Mouse (Mus musculus) lung, embryonic 14.5 days (tissue): ENCODE measurements around the gene Paqr4. TPM values are rescaled to one million over a fixed set of nuclear protein-coding genes. Genes with fewer than 3 reads are reported as not detected.
A peak's percentile ranks its signal among the peaks of the same experiment; 100 is the strongest.
"Not testable (repeated sequence)": the region's sequence is repeated elsewhere in the genome, so short reads cannot be mapped to it uniquely, and the experiment has no call there.

ENCODE experiments used
- ATAC-seq: fragments of 200-750 bp; cut with Nextera tagmentation; 2 replicates; pipeline ENCODE4 v1.8.0; 2017; ENCODE audit warnings: mild to moderate bottlenecking, moderate TSS enrichment, moderate library complexity; ENCODE audit not compliant: insufficient read depth
- DNase-seq: peaks from one replicate; pipeline ENCODE4 v3.0.0-alpha.2; 2015
- H3K27ac ChIP-seq: fragments of 300-500 bp; sonication (generic); 2 replicates; pipeline ENCODE4 v1.5.1; 2014; ENCODE audit warnings: low read depth, mild to moderate bottlenecking, moderate library complexity
- H3K27me3 ChIP-seq: fragments of 300-500 bp; sonication (generic); 2 replicates; pipeline ENCODE4 v1.6.1; 2014; ENCODE audit warnings: low read length, control low read depth; ENCODE audit not compliant: insufficient read depth
- H3K36me3 ChIP-seq: fragments of 300-500 bp; sonication (generic); 2 replicates; pipeline ENCODE4 v1.6.1; 2014; ENCODE audit warnings: control low read depth; ENCODE audit not compliant: insufficient read depth
- H3K4me1 ChIP-seq: fragments of 300-500 bp; sonication (generic); 2 replicates; pipeline ENCODE4 v1.6.1; 2014; ENCODE audit warnings: antibody characterized with exemption, control low read depth; ENCODE audit not compliant: insufficient read depth
- H3K4me2 ChIP-seq: fragments of 300-500 bp; sonication (generic); 2 replicates; pipeline ENCODE4 v1.6.1; 2014; ENCODE audit warnings: mild to moderate bottlenecking
- H3K4me3 ChIP-seq: fragments of 300-500 bp; sonication (generic); 2 replicates; pipeline ENCODE4 v1.5.1; 2014; ENCODE audit warnings: low read depth, low read length
- H3K9ac ChIP-seq: fragments of 300-500 bp; sonication (generic); 2 replicates; pipeline ENCODE4 v1.6.1; 2014
- H3K9me3 ChIP-seq: fragments of 300-500 bp; sonication (generic); 2 replicates; pipeline ENCODE4 v1.6.1; 2016; ENCODE audit warnings: low read depth, low read length, control low read depth
- CTCF ChIP-seq: IDR thresholded peaks from 2 replicates; pipeline ENCODE4 v1.5.1; 2016; ENCODE audit warnings: antibody characterized with exemption, low read depth
- WGBS: fragments of 180-500 bp; shearing (Covaris S2); extraction: QIAGEN DNeasy Blood & Tissue Kit; methylation state at CpG from one replicate; pipeline ENCODE4 v1.1.7; 2014; 5-methylcytosine and 5-hydroxymethylcytosine counted together
- polyA plus RNA-seq: library from polyadenylated mRNA; unstranded; fragments of >200 nt; fragmentation: Nextera tagmentation; extraction: Ambion mirVana; gene quantifications from 2 replicates; pipeline ENCODE4 v1.2.1, GENCODE M21; 2014

Paqr4 gene
- polyA plus RNA-seq, 1 experiment from 2014 or later = 35.8 TPM

DNA sequence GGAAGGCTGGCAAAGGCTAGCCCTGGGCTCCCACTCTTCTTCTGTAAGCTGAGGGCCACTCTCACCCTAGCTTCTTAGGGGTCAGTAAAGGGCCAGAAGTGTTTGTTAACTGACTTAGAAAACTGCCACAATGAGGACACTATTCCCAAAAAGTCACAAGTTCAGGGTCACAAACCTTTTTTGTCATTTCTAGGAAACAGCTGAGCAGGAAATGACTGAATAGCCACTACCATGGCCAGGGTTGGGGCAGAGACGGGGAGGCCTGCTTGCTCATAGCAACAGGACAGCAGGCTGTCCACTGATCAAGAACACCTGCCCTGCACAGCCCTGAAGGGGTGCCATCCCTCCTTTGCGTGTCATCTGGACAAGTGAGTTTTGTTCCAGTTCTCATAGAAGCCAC is 36.5 kb upstream of the Paqr4 start:
- 60% methylated on average over 2 of the region's 2 CpGs for WGBS
- no peak overlapping the region for H3K4me2 ChIP-seq
- no peak overlapping the region for H3K4me3 ChIP-seq
- no peaks in the 10 kb centered on the region for H3K36me3 ChIP-seq
- DNase-seq (no peak), ATAC-seq (no peak)
- no peaks in the 10 kb centered on the region for H3K27me3 ChIP-seq
- no peak overlapping the region for H3K27ac ChIP-seq
- H3K9ac ChIP-seq = no peak overlapping the region
- no peaks in the 10 kb centered on the region for H3K9me3 ChIP-seq
- H3K4me1 ChIP-seq = no peaks in the 10 kb centered on the region
- no peak for TF ChIP-seq CTCF

GRCm38 (mm10) chr17:23776216-23776615 is 35.5 kb upstream of the Paqr4 start:
- no peak overlapping the region for H3K4me2 ChIP-seq
- H3K4me1 ChIP-seq = no peaks in the 10 kb centered on the region
- H3K36me3 ChIP-seq = no peaks in the 10 kb centered on the region
- no peak for ATAC-seq
- WGBS = 65% methylated on average over 10 of the region's 10 CpGs
- no peak overlapping the region for H3K9ac ChIP-seq
- no peak for DNase-seq
- TF ChIP-seq CTCF = no peak
- H3K4me3 ChIP-seq = no peak overlapping the region
- no peaks in the 10 kb centered on the region for H3K9me3 ChIP-seq
- no peaks in the 10 kb centered on the region for H3K27me3 ChIP-seq
- H3K27ac ChIP-seq = no peak overlapping the region

DNA sequence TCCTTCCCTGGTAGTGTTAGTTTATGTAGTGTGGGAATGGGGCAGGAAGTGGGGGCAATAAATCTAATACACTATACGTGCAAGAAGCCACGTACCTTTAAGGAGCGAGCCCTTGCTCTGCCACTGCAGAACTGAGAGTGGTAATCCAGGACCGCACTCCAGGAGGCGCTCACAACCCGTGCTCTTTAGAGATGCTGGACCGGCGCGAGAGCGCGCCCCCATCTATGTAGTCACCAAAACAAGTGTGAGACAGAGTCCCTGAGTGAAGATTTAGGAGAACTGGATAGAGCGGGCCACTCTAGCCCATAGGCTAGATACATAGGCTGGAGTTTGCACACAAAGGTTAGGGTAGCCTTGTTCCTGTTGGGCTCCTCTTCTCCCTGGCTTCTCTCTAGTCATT is 33.4 kb upstream of the Paqr4 start:
- ATAC-seq (peak; percentile 48), DNase-seq (peak; percentile 91)
- Histone ChIP-seq H3K4me3 (no peak overlapping the region), H3K4me2 (no peak overlapping the region), H3K4me1 (no peaks in the 10 kb centered on the region), H3K27me3 (no peaks in the 10 kb centered on the region), H3K9ac (no peak overlapping the region), H3K36me3 (no peaks in the 10 kb centered on the region), H3K27ac (no peak overlapping the region), H3K9me3 (no peaks in the 10 kb centered on the region)
- TF ChIP-seq CTCF = peak; percentile 83
- 5% methylated on average over 12 of the region's 12 CpGs for WGBS

- Histone ChIP-seq H3K27me3 (no peaks in the 10 kb centered on the region), H3K27ac (no peak overlapping the region), H3K4me1 (no peaks in the 10 kb centered on the region), H3K9me3 (no peaks in the 10 kb centered on the region), H3K9ac (no peak overlapping the region), H3K36me3 (no peaks in the 10 kb centered on the region), H3K4me3 (no peak overlapping the region), H3K4me2 (no peak overlapping the region)
- no peak for ATAC-seq
- DNase-seq = no peak
- no peak for TF ChIP-seq CTCF
- WGBS = 67% methylated on average over 6 of the region's 6 CpGs
Measured at GRCm38 (mm10) chr17:23773676-23774075, 33.0 kb upstream of the Paqr4 start.

GRCm38 (mm10) chr17:23772219-23772556 is 31.5 kb upstream of the Paqr4 start:
- not testable (repeated sequence) for H3K27ac ChIP-seq, H3K4me3 ChIP-seq, H3K36me3 ChIP-seq, ATAC-seq, H3K9me3 ChIP-seq, H3K4me1 ChIP-seq, H3K9ac ChIP-seq, H3K27me3 ChIP-seq, DNase-seq
- 64% methylated on average over 2 of the region's 2 CpGs for WGBS
- H3K4me2 ChIP-seq = peak overlapping the region; percentile 81; the same call in 1 of the 2 replicates

GRCm38 (mm10) chr17:23771284-23772218 is 30.9 kb upstream of the Paqr4 start, which contains the start of gene Flywch1:
Flywch1 (minus strand) TSS chr17:23771602.
- Histone ChIP-seq H3K36me3 (no peaks in the 10 kb centered on the region), H3K9me3 (no peaks in the 10 kb centered on the region), H3K4me2 (peak within 1 kb of the TSS; percentile 81), H3K9ac (peak within 1 kb of the TSS; percentile 88), H3K4me1 (no peaks in the 10 kb centered on the region), H3K27ac (peak within 1 kb of the TSS; percentile 73; the same call in 1 of the 2 replicates), H3K4me3 (peak within 1 kb of the TSS; percentile 83), H3K27me3 (no peaks in the 10 kb centered on the region)
- 3% methylated on average over 56 of the region's 58 CpGs for WGBS
- TF ChIP-seq CTCF = no peak
- ATAC-seq (peak; percentile 98), DNase-seq (peak; percentile 99)

- Histone ChIP-seq H3K36me3 (no peaks in the 10 kb centered on the region), H3K4me2 (peak overlapping the region; percentile 81), H3K9me3 (no peaks in the 10 kb centered on the region), H3K27me3 (no peaks in the 10 kb centered on the region), H3K4me1 (no peaks in the 10 kb centered on the region), H3K27ac (peak overlapping the region; percentile 73; the same call in 1 of the 2 replicates), H3K9ac (peak overlapping the region; percentile 88), H3K4me3 (peak overlapping the region; percentile 83)
- ATAC-seq (peak; percentile 44; the same call in 1 of the 2 replicates), DNase-seq (peak; percentile 58)
- WGBS = under 1% methylated on average over 19 of the region's 19 CpGs
- TF ChIP-seq CTCF = no peak
Measured at GRCm38 (mm10) chr17:23770896-23771283, 30.2 kb upstream of the Paqr4 start.
